Mouse (Mus musculus): ENCODE results near the gene 1700016D06Rik. TPM values are rescaled to one million over a fixed set of nuclear protein-coding genes. Genes with fewer than 3 reads are reported as not detected.

Gene 1700016D06Rik
- polyA plus RNA-seq, 1 experiment from 2014 or later: not detected

GRCm38 (mm10) chr8:11728482-11729295 is 27.8 kb upstream of the 1700016D06Rik start:
- Histone ChIP-seq H3K4me2 (ENCODE audit: low read depth, low read length) (peak overlapping the region; percentile 38), H3K27ac (ENCODE audit: low read length) (peak overlapping the region; percentile 76), H3K4me3 (ENCODE audit: low read depth, low read length) (peak overlapping the region; percentile 59), H3K4me1 (ENCODE audit: control insufficient read depth, low read depth, low read length) (no peaks in the 10 kb centered on the region; the same call in 1 of the 2 replicates), H3K9ac (ENCODE audit: low read depth, low read length) (peak overlapping the region; percentile 51), H3K27me3 (ENCODE audit: control insufficient read depth, insufficient read depth, low read depth, low read length) (peaks cover 44% of the 10 kb centered on the region), H3K36me3 (ENCODE audit: control insufficient read depth, insufficient read depth) (no peaks in the 10 kb centered on the region), H3K9me3 (replicated peaks; ENCODE audit: control insufficient read depth, low read length) (no peaks in the 10 kb centered on the region)
- ATAC-seq (ENCODE audit: low read depth): peak; percentile 63
- 3% methylated on average over 40 of the region's 61 CpGs for WGBS (ENCODE audit: insufficient replicate concordance)

- Histone ChIP-seq H3K4me3 (ENCODE audit: low read depth, low read length) (peak within 1 kb of the TSS; percentile 59), H3K9me3 (replicated peaks; ENCODE audit: control insufficient read depth, low read length) (no peaks in the 10 kb centered on the region), H3K4me1 (ENCODE audit: control insufficient read depth, low read depth, low read length) (no peaks in the 10 kb centered on the region; the same call in 1 of the 2 replicates), H3K27ac (ENCODE audit: low read length) (peak within 1 kb of the TSS; percentile 76), H3K9ac (ENCODE audit: low read depth, low read length) (peak within 1 kb of the TSS; percentile 51), H3K4me2 (ENCODE audit: low read depth, low read length) (peak within 1 kb of the TSS; percentile 51), H3K36me3 (ENCODE audit: control insufficient read depth, insufficient read depth) (no peaks in the 10 kb centered on the region), H3K27me3 (ENCODE audit: control insufficient read depth, insufficient read depth, low read depth, low read length) (peaks cover 44% of the 10 kb centered on the region)
- under 1% methylated on average over 95 of the region's 127 CpGs for WGBS (ENCODE audit: insufficient replicate concordance)
- ATAC-seq (ENCODE audit: low read depth): peak; percentile 74
Measured at GRCm38 (mm10) chr8:11727651-11728481, 27.0 kb upstream of the 1700016D06Rik start, which contains the start of gene Arhgef7. Gene Arhgef7 (plus strand): TSS chr8:11727721.

- H3K9me3 ChIP-seq (replicated peaks; ENCODE audit: control insufficient read depth, low read length): no peaks in the 10 kb centered on the region
- peak overlapping the region; percentile 11; the same call in 1 of the 2 replicates for H3K9ac ChIP-seq (ENCODE audit: low read depth, low read length)
- no peak overlapping the region for H3K27ac ChIP-seq (ENCODE audit: low read length)
- H3K4me2 ChIP-seq (ENCODE audit: low read depth, low read length): peak overlapping the region; percentile 51
- peak overlapping the region; percentile 59 for H3K4me3 ChIP-seq (ENCODE audit: low read depth, low read length)
- H3K36me3 ChIP-seq (ENCODE audit: control insufficient read depth, insufficient read depth): no peaks in the 10 kb centered on the region
- 3% methylated on average over 22 of the region's 22 CpGs for WGBS (ENCODE audit: insufficient replicate concordance)
- peaks cover 44% of the 10 kb centered on the region for H3K27me3 ChIP-seq (ENCODE audit: control insufficient read depth, insufficient read depth, low read depth, low read length)
- H3K4me1 ChIP-seq (ENCODE audit: control insufficient read depth, low read depth, low read length): no peaks in the 10 kb centered on the region; the same call in 1 of the 2 replicates
- no peak for ATAC-seq (ENCODE audit: low read depth)
Measured at GRCm38 (mm10) chr8:11727273-11727650, 26.4 kb upstream of the 1700016D06Rik start.

- Histone ChIP-seq H3K36me3 (ENCODE audit: control insufficient read depth, insufficient read depth) (no peaks in the 10 kb centered on the region), H3K4me2 (ENCODE audit: low read depth, low read length) (no peak overlapping the region), H3K27ac (ENCODE audit: low read length) (no peak overlapping the region), H3K4me1 (ENCODE audit: control insufficient read depth, low read depth, low read length) (no peaks in the 10 kb centered on the region), H3K27me3 (ENCODE audit: control insufficient read depth, insufficient read depth, low read depth, low read length) (no peaks in the 10 kb centered on the region), H3K9ac (ENCODE audit: low read depth, low read length) (no peak overlapping the region), H3K4me3 (ENCODE audit: low read depth, low read length) (no peak overlapping the region), H3K9me3 (replicated peaks; ENCODE audit: control insufficient read depth, low read length) (no peaks in the 10 kb centered on the region)
- ATAC-seq (ENCODE audit: low read depth): no peak
- WGBS (ENCODE audit: insufficient replicate concordance): 30% methylated on average over 4 of the region's 4 CpGs
Measured at GRCm38 (mm10) chr8:11717194-11717593, 16.3 kb upstream of the 1700016D06Rik start.

GRCm38 (mm10) chr8:11712244-11712643 is 11.4 kb upstream of the 1700016D06Rik start:
- Histone ChIP-seq H3K36me3 (ENCODE audit: control insufficient read depth, insufficient read depth) (no peaks in the 10 kb centered on the region), H3K27ac (ENCODE audit: low read length) (no peak overlapping the region), H3K9ac (ENCODE audit: low read depth, low read length) (no peak overlapping the region), H3K27me3 (ENCODE audit: control insufficient read depth, insufficient read depth, low read depth, low read length) (no peaks in the 10 kb centered on the region), H3K9me3 (replicated peaks; ENCODE audit: control insufficient read depth, low read length) (no peaks in the 10 kb centered on the region), H3K4me2 (ENCODE audit: low read depth, low read length) (no peak overlapping the region), H3K4me3 (ENCODE audit: low read depth, low read length) (no peak overlapping the region), H3K4me1 (ENCODE audit: control insufficient read depth, low read depth, low read length) (peaks cover 12% of the 10 kb centered on the region)
- ATAC-seq (ENCODE audit: low read depth): no peak
- 63% methylated on average over 6 of the region's 6 CpGs for WGBS (ENCODE audit: insufficient replicate concordance)

- 40% methylated on average over 5 of the region's 5 CpGs for WGBS (ENCODE audit: insufficient replicate concordance)
- ATAC-seq (ENCODE audit: low read depth): peak; percentile 79
- 0 out of 2 replicates have a peak overlapping the region, but pooled peaks have one; percentile 12 for H3K9ac ChIP-seq (ENCODE audit: low read depth, low read length)
- H3K9me3 ChIP-seq (replicated peaks; ENCODE audit: control insufficient read depth, low read length): no peaks in the 10 kb centered on the region
- H3K4me2 ChIP-seq (ENCODE audit: low read depth, low read length): no peak overlapping the region
- H3K27ac ChIP-seq (ENCODE audit: low read length): peak overlapping the region; percentile 44
- H3K36me3 ChIP-seq (ENCODE audit: control insufficient read depth, insufficient read depth): no peaks in the 10 kb centered on the region
- H3K4me1 ChIP-seq (ENCODE audit: control insufficient read depth, low read depth, low read length): peaks cover 12% of the 10 kb centered on the region
- no peak overlapping the region for H3K4me3 ChIP-seq (ENCODE audit: low read depth, low read length)
- H3K27me3 ChIP-seq (ENCODE audit: control insufficient read depth, insufficient read depth, low read depth, low read length): no peaks in the 10 kb centered on the region
Measured at GRCm38 (mm10) chr8:11710415-11710814, 9.6 kb upstream of the 1700016D06Rik start.

- Histone ChIP-seq H3K9ac (ENCODE audit: low read depth, low read length) (no peak overlapping the region), H3K27me3 (ENCODE audit: control insufficient read depth, insufficient read depth, low read depth, low read length) (no peaks in the 10 kb centered on the region), H3K4me3 (ENCODE audit: low read depth, low read length) (no peak overlapping the region), H3K4me2 (ENCODE audit: low read depth, low read length) (no peak overlapping the region), H3K36me3 (ENCODE audit: control insufficient read depth, insufficient read depth) (no peaks in the 10 kb centered on the region), H3K4me1 (ENCODE audit: control insufficient read depth, low read depth, low read length) (peaks cover 12% of the 10 kb centered on the region), H3K27ac (ENCODE audit: low read length) (no peak overlapping the region), H3K9me3 (replicated peaks; ENCODE audit: control insufficient read depth, low read length) (no peaks in the 10 kb centered on the region)
- no peak for ATAC-seq (ENCODE audit: low read depth)
- 46% methylated on average over 3 of the region's 3 CpGs for WGBS (ENCODE audit: insufficient replicate concordance)
Measured at GRCm38 (mm10) chr8:11709542-11709941, 8.7 kb upstream of the 1700016D06Rik start.

- 38% methylated on average over 2 of the region's 2 CpGs for WGBS (ENCODE audit: insufficient replicate concordance)
- H3K9me3 ChIP-seq (replicated peaks; ENCODE audit: control insufficient read depth, low read length): no peaks in the 10 kb centered on the region
- ATAC-seq (ENCODE audit: low read depth): no peak
Measured at GRCm38 (mm10) chr8:11708815-11709214, 8.0 kb upstream of the 1700016D06Rik start.

More at GRCm38 (mm10) chr8:11708815-11709214, 8.0 kb upstream of the 1700016D06Rik start:
- Histone ChIP-seq H3K27ac (ENCODE audit: low read length) (no peak overlapping the region), H3K4me1 (ENCODE audit: control insufficient read depth, low read depth, low read length) (peaks cover 12% of the 10 kb centered on the region), H3K4me3 (ENCODE audit: low read depth, low read length) (no peak overlapping the region), H3K27me3 (ENCODE audit: control insufficient read depth, insufficient read depth, low read depth, low read length) (no peaks in the 10 kb centered on the region), H3K36me3 (ENCODE audit: control insufficient read depth, insufficient read depth) (no peaks in the 10 kb centered on the region), H3K4me2 (ENCODE audit: low read depth, low read length) (no peak overlapping the region), H3K9ac (ENCODE audit: low read depth, low read length) (no peak overlapping the region)

All from liver, embryonic 16.5 days (tissue).